Mouse (Mus musculus) stomach, embryonic 15.5 days (tissue): Measurements from ENCODE around the gene Zbtb34. TPM values are rescaled to one million over a fixed set of nuclear protein-coding genes. Genes with fewer than 3 reads are reported as not detected.

ENCODE experiments used
- ATAC-seq: fragments of 200-750 bp; cut with Nextera tagmentation; 2 replicates; pipeline ENCODE4 v1.8.0; 2017; ENCODE audit warnings: low read depth, moderate number of reproducible peaks, moderate TSS enrichment; ENCODE audit not compliant: insufficient read depth, low FRiP score
- H3K27ac ChIP-seq: fragments of 300-500 bp; sonication (generic); 2 replicates; pipeline ENCODE4 v1.5.1; 2015; ENCODE audit warnings: mild to moderate bottlenecking, inconsistent platforms
- H3K27me3 ChIP-seq: fragments of 300-500 bp; sonication (generic); replicated peaks from 2 replicates; pipeline ENCODE4 v1.6.1; 2015; ENCODE audit warnings: inconsistent platforms
- H3K36me3 ChIP-seq: fragments of 300-500 bp; sonication (generic); 2 replicates; pipeline ENCODE4 v1.6.1; 2015; ENCODE audit warnings: inconsistent platforms
- H3K4me1 ChIP-seq: fragments of 300-500 bp; sonication (generic); 2 replicates; pipeline ENCODE4 v1.6.1; 2015; ENCODE audit warnings: inconsistent platforms
- H3K4me2 ChIP-seq: fragments of 300-500 bp; sonication (generic); 2 replicates; pipeline ENCODE4 v1.6.1; 2015; ENCODE audit warnings: mild to moderate bottlenecking, inconsistent platforms
- H3K4me3 ChIP-seq: fragments of 300-500 bp; sonication (generic); replicated peaks from 2 replicates; pipeline ENCODE4 v1.5.1; 2015; ENCODE audit warnings: inconsistent platforms
- H3K9ac ChIP-seq: fragments of 300-500 bp; sonication (generic); 2 replicates; pipeline ENCODE4 v1.6.1; 2015; ENCODE audit warnings: inconsistent platforms
- H3K9me3 ChIP-seq: fragments of 300-500 bp; sonication (generic); 2 replicates; pipeline ENCODE4 v1.6.1; 2016; ENCODE audit warnings: inconsistent platforms
- WGBS: fragments of 180-500 bp; shearing (Covaris S2); methylation state at CpG from one replicate; pipeline ENCODE4 v1.1.7; 2015; 5-methylcytosine and 5-hydroxymethylcytosine counted together
- polyA plus RNA-seq: library from polyadenylated mRNA; unstranded; fragments of >200 nt; fragmentation: Nextera tagmentation; extraction: Ambion mirVana; gene quantifications from 2 replicates; pipeline ENCODE4 v1.2.1, GENCODE M21; 2015

Zbtb34 gene
- 5.4 and 5.9 TPM in 2 replicates for polyA plus RNA-seq

DNA sequence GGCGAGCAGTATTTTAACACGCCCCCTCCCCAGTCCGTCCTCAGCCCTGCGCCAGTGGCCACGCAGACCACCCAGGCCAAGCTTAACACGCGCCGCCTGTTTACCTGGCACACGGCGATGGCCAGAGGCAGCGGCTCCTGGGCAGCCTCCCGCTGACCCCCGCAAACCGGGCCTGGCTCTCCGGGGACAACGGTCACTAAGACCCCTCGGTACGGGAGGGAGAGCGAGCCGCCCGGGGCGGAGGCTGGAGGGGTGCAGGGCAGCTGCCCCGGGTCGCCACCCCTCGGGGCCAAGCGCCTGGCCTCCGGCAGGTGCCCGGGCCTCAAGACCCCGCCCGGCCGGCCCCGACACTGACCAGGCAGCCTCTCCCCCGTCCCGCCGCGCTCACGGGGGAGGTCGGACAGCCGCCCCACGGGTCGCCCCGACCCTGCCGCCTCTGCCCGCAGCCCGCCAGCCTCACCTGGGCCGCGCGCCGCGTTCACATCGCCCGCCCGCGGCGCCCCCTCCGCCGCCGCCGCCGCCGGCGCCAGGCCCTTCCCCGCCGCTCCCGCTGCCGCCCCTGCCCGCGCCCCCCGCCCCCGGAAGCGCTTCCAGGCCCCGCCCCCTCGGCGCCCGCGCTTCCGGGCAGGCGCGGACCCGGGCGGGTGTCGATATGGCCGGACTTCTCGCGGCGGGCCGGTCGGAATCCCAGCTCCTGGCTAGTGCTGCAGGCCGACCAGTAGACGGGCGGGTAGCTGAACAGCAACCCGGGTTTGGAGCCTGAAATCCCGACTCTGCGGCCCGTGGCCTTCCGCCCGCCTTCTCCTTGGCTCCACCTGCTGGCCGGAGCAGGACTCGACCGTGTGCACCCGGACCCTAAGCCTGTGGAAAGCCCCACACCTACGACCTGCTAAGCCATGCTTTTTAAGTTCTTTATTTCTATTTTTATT lies at the start of gene Zbtb34:
Gene Zbtb34, minus strand, starts transcription at position 554 of the 929 bp plus-strand sequence.
- 0 out of 2 replicates have a peak, but pooled peaks cover 4% of the 10 kb centered on the region for H3K36me3 ChIP-seq
- H3K4me1 ChIP-seq: peaks cover 23% of the 10 kb centered on the region; the same call in 1 of the 2 replicates
- peak within 1 kb of the TSS; percentile 88 for H3K27ac ChIP-seq
- peak; percentile 60 for ATAC-seq
- no peaks in the 10 kb centered on the region for H3K27me3 ChIP-seq
- H3K9ac ChIP-seq: peak within 1 kb of the TSS; percentile 96
- no peaks in the 10 kb centered on the region for H3K9me3 ChIP-seq
- peak within 1 kb of the TSS; percentile 86 for H3K4me2 ChIP-seq
- WGBS: under 1% methylated on average over 65 of the region's 102 CpGs
- peak within 1 kb of the TSS; percentile 98 for H3K4me3 ChIP-seq

DNA sequence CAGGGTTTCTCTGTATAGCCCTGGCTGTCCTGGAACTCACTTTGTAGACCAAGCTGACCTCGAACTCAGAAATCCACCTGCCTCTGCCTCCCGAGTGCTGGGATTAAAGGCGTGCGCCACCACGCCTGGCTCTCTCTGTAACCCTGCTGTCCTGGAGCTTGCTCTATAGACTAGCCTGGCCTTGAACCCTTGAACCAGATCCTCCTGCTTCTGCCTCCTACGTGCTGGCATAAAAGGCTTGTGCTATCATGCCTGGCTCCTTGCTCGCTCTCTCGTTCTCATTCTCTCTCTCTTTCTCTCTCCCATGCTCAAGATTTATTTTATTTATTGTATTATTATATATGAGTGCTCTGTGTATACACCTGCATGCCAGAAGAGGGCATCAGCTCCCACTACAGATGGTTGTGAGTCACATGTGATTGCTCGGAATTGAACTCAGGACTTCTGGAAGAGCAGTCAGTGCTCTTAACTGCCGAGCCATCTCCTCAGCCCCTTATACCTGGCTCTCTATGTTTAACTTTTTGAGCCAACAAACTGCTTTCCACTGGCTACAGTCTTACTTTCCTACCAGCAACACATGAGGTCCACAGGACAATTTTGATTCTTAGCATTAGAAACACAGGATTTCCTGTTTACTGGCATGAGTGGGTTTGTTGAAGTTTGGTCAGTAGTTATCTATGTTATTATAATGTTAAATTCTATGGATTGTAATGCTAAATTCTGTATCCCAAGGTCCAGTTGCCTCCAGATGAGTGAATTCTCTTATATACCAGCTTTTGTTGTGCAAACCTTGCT lies 47.0 kb upstream of the Zbtb34 start:
- Histone ChIP-seq H3K27me3 (no peaks in the 10 kb centered on the region), H3K9me3 (no peaks in the 10 kb centered on the region), H3K27ac (no peak overlapping the region), H3K4me3 (no peak overlapping the region), H3K36me3 (no peaks in the 10 kb centered on the region), H3K4me1 (no peaks in the 10 kb centered on the region), H3K9ac (no peak overlapping the region), H3K4me2 (no peak overlapping the region)
- 77% methylated on average over 10 of the region's 10 CpGs for WGBS
- ATAC-seq: no peak

DNA sequence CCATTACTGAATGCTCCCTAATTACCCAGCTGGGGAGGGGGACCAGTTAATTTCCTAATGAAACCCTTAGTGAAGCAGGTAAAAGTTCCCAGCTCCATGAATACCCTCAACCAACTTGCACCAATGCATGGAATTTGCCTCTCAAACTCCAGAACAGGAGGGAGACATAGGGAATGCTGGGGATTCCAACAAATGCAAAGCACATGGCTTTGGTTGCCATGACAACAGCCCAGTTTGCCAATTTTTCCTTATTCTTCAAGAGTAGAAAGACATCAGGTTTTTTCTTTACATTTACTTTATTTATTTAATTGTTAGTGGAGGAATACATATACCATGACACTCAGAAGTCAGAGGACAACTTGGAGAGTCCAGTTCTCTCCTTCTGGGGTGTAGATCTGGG lies 44.8 kb upstream of the Zbtb34 start:
- Histone ChIP-seq H3K36me3 (no peaks in the 10 kb centered on the region), H3K4me3 (no peak overlapping the region), H3K9ac (no peak overlapping the region), H3K4me1 (no peaks in the 10 kb centered on the region), H3K27ac (no peak overlapping the region), H3K27me3 (0 out of 2 replicates have a peak, but pooled peaks cover 3% of the 10 kb centered on the region), H3K9me3 (no peaks in the 10 kb centered on the region), H3K4me2 (no peak overlapping the region)
- ATAC-seq: no peak

DNA sequence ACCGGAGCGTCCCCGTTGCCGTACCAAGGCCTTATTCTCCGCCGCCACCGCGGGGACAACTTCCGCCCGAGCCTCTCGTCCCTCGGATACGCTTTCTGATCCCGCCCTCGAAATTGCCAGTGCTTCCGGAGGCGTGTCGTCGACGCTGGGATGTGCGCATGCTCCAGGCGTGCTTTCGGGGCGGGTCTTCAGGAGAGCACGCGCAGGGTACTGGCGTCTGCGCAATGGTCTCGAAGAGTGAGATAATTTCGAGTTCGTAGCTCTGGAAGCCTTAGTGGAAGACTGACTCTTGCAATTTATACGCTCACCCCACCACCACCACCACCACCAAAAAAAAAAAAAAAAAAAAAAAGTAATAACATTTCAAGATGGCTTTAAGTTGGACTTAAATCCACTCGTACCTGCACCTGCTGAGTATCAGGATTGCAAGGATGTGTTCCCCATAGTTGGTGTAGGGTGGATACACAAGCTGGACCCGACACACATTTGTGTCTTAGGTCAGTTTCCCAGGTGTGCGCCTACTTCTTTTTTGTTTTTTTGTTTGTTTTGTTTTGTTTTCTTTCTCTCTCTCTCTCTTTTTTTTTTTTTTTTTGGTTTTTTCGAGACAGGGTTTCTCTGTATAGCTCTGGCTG lies 37.5 kb upstream of the Zbtb34 start, which contains the start of gene Zbtb43:
Gene Zbtb43, minus strand, starts transcription at position 94 of the 632 bp plus-strand sequence.
- Histone ChIP-seq H3K36me3 (no peaks in the 10 kb centered on the region), H3K9ac (peak within 1 kb of the TSS; percentile 76), H3K4me3 (peak within 1 kb of the TSS; percentile 71), H3K9me3 (no peaks in the 10 kb centered on the region), H3K27me3 (0 out of 2 replicates have a peak, but pooled peaks cover 3% of the 10 kb centered on the region), H3K27ac (peak within 1 kb of the TSS; percentile 76), H3K4me2 (peak within 1 kb of the TSS; percentile 74), H3K4me1 (peaks cover 14% of the 10 kb centered on the region)
- ATAC-seq: peak; percentile 96
- WGBS: 4% methylated on average over 36 of the region's 36 CpGs

DNA sequence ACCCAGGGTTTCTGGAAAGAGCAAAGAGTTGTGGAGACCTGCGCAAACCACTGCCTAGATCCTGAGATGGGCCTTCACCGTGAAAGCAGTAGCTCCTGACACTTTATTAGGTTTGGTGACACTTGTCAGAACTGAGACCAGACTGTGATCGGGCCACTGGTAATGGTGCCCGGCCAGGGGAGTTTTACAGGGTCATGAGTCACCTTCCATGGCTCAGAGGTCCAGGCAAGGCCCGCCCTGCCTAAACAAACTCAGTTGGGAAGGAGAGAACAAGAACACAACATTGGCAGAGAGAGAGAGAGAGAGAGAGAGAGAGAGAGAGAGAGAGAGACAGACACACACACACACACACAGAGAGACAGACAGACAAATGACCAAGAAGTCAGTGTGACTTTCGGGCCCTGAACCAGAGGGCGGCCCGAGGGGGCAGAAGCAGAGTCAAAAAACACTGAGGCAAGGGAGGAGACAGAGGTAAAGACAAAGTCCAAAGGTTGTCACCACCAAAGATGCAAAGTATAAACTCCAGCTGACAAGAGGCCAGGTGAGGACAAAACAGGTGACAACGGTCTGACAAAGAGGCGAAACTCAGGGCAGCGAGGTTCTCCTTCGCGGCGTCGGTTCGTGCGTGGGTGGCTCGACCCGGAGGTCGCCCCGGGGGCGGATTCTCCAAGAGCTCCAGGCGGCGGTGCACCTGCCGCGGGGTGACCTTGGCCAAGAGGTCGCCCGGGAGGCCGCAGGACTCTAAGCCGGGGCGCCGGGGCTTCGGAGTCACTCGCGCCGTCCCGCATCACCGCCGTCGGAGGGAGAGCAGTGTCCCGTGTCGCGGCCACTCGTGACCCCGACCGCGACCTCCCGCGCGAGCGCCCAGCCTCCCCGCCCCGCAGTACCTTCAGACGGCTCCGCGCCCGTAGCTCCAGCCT lies 36.7 kb upstream of the Zbtb34 start:
- Histone ChIP-seq H3K27ac (peak overlapping the region; percentile 76), H3K9me3 (no peaks in the 10 kb centered on the region), H3K27me3 (0 out of 2 replicates have a peak, but pooled peaks cover 3% of the 10 kb centered on the region), H3K9ac (peak overlapping the region; percentile 76), H3K36me3 (no peaks in the 10 kb centered on the region), H3K4me3 (peak overlapping the region; percentile 71), H3K4me1 (peaks cover 14% of the 10 kb centered on the region), H3K4me2 (peak overlapping the region; percentile 74)
- 3% methylated on average over 57 of the region's 57 CpGs for WGBS
- ATAC-seq: peak; percentile 41; the same call in 1 of the 2 replicates

DNA sequence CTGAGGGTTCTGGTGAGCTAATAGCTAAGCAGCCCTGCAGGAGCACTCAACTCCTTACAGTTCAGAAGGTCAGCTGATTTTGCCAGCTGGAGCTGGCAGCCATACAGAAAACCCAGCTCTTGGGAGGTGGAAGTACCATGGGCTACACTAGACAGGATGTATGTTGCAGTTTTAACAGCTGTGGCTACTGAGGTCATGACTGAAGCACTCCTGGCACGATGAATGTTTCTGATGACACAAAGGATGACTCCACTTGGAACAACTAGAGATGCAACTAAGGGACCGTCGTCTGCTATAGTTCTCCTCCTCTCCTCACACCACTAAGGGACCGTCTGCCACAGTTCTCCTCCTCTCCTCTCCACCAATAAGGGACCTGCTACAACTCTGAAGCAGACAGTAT lies 34.8 kb upstream of the Zbtb34 start:
- WGBS: 63% methylated on average over 4 of the region's 4 CpGs
- ATAC-seq: no peak

DNA sequence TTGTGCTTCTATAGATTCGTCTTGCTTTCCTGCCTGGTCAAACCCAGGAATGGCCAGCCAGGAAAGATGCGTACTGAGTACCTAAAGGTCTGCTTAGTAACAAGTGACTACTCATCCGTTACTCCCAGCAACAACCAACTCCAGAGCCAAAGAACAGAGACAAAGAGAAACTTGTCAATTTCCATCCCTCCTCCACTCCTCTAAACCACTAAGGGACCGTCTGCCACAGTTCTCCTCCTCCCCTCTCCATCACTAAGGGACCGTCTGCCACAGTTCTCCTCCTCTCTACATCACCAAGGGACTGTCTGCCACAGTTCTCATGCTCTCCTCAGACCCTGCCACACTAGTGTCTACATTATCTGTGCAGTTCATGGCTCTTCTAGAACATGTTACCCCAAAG lies 34.1 kb upstream of the Zbtb34 start:
- H3K27me3 ChIP-seq: no peaks in the 10 kb centered on the region
- H3K27ac ChIP-seq: no peak overlapping the region
- WGBS: 78% methylated on average over 5 of the region's 5 CpGs
- no peak for ATAC-seq
- H3K9ac ChIP-seq: no peak overlapping the region
- no peaks in the 10 kb centered on the region for H3K9me3 ChIP-seq
- no peak overlapping the region for H3K4me2 ChIP-seq
- H3K36me3 ChIP-seq: peaks cover 10% of the 10 kb centered on the region; the same call in 1 of the 2 replicates
- H3K4me1 ChIP-seq: peaks cover 14% of the 10 kb centered on the region
- no peak overlapping the region for H3K4me3 ChIP-seq

More for the DNA sequence above, 34.8 kb upstream of the Zbtb34 start:
- Histone ChIP-seq H3K9me3 (no peaks in the 10 kb centered on the region), H3K9ac (no peak overlapping the region), H3K36me3 (peaks cover 10% of the 10 kb centered on the region; the same call in 1 of the 2 replicates), H3K4me2 (no peak overlapping the region), H3K4me3 (no peak overlapping the region), H3K27me3 (no peaks in the 10 kb centered on the region), H3K4me1 (peaks cover 14% of the 10 kb centered on the region), H3K27ac (no peak overlapping the region)

DNA sequence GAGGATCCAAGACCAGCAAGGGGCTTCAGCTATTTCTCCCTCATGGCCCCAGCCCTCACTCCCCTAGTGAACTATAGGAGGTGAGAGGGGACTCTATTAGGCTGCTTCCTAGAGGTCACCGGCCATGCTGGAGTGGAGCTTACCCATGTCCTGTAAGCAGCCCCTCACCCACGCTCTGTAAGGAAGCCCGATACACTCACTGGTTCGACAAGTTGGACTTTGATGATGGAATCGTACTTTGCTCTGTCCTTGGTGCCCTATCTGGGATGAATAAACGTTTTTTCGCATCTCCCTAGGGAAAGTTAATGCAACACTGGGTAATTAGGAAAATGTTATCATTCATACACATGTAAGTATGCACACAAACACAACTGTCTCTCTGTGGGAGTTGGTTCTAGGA lies 30.9 kb upstream of the Zbtb34 start:
- peaks cover 10% of the 10 kb centered on the region; the same call in 1 of the 2 replicates for H3K36me3 ChIP-seq

DNA sequence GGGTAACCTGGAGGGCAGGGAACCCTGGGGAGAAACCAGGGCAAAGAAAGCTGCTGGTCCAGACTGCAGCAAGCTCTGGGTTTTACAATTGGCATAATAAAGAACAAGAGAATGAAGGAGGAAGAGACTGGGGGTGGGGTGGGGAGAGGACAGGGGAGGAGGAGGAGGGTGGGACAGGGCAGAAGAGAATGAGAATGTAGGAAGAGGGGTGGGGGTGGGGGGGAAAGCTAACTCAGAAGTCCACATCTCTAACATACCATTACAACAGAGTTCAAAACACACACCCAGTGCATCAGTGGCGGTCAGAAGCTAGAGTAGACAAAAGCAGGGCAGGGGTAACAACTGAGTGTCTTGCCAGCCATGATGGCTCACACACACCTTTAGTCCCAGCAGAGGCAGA lies 29.9 kb upstream of the Zbtb34 start:
- H3K27me3 ChIP-seq: no peaks in the 10 kb centered on the region
- no peak overlapping the region for H3K9ac ChIP-seq
- H3K36me3 ChIP-seq: peaks cover 13% of the 10 kb centered on the region; the same call in 1 of the 2 replicates
- WGBS: 94% methylated on average over 1 of the region's 1 CpGs
- ATAC-seq: no peak
- no peaks in the 10 kb centered on the region for H3K9me3 ChIP-seq
- H3K4me2 ChIP-seq: no peak overlapping the region
- no peak overlapping the region for H3K27ac ChIP-seq
- H3K4me1 ChIP-seq: peaks cover 3% of the 10 kb centered on the region; the same call in 1 of the 2 replicates
- no peak overlapping the region for H3K4me3 ChIP-seq

More for the DNA sequence above, 30.9 kb upstream of the Zbtb34 start:
- Histone ChIP-seq H3K9me3 (no peaks in the 10 kb centered on the region), H3K9ac (no peak overlapping the region), H3K4me1 (peaks cover 7% of the 10 kb centered on the region), H3K27ac (no peak overlapping the region), H3K4me2 (no peak overlapping the region), H3K27me3 (no peaks in the 10 kb centered on the region), H3K4me3 (no peak overlapping the region)
- no peak for ATAC-seq
- WGBS: 75% methylated on average over 7 of the region's 7 CpGs

DNA sequence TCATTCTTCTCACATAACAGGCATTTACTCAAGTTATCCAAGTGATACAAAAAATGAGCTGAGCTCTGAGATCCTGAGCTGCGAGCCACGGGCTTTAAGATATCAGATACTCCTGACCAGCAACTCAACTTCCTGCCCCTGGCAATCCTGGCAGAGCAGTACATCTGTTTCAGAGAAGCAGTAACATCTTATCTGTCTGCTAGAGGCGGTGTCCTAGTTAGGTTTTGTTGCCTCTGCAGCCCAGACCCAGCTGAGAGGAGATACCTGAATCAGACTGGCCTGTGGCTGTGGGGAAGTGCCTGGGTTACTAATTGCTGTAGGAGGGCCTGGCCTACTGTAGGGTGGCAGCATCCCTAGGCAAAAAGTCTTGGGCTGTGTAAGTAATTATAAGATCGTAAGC lies 28.5 kb upstream of the Zbtb34 start:
- no peak overlapping the region for H3K9ac ChIP-seq
- no peak overlapping the region for H3K27ac ChIP-seq
- ATAC-seq: no peak
- H3K4me2 ChIP-seq: no peak overlapping the region
- H3K36me3 ChIP-seq: peaks cover 18% of the 10 kb centered on the region; the same call in 1 of the 2 replicates
- no peaks in the 10 kb centered on the region for H3K9me3 ChIP-seq
- H3K27me3 ChIP-seq: no peaks in the 10 kb centered on the region
- no peak overlapping the region for H3K4me3 ChIP-seq
- 82% methylated on average over 4 of the region's 4 CpGs for WGBS
- H3K4me1 ChIP-seq: no peaks in the 10 kb centered on the region
